Mouse (Mus musculus) spleen, postnatal 14 days (tissue): ENCODE results near the gene Prl3c1.
"Not testable (repeated sequence)": the region's sequence is repeated elsewhere in the genome, so short reads cannot be mapped to it uniquely, and the experiment has no call there.

Experiments
- DNase-seq, 2 experiments: peaks; one replicate each; pipeline ENCODE4 v3.0.0; 2021 to 2022; ENCODE audit warnings: low spot score in 2 of 2

Gene Prl3c1

DNA sequence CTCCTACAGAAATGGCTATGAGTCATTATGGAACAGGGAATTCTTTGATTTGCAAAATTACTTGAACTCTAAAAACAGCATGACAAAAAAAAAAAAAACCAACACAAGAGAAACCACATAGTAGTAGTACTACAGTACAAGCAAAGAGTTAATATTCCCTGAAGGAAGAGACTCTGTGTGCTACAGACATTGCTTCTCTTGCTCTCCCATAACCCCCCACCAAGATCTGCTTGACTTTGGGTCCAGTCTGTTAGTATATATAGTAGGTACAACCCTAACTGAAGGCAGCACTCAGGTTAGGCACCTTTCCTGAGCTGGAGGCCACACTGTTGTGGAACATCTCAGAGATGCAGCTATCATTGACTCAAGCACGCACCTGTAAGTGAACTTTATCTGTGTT, at the start of gene Prl3c1:
Gene Prl3c1, plus strand, starts transcription at position 301 of the 400 bp plus-strand sequence.
- DNase-seq = no peak

DNA sequence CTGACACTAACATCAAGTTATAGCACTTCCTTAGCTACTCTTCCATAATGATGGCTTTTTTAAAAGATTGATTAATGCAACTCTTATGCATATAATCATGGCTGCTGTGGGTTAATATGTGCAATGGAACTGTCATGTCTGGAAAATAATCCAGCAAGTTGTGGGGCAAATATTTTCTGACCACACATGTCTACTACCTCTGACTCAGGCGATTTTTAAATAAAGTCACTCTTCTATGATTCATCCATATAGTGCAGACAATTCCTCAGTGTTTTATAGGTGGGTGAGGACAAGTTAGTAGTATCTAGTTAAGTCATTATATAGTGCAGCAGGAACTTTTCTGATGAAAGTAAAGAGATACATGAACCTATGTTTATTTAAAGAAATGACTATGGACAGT, 48.2 kb upstream of the Prl3c1 start:
- no peak for DNase-seq

DNA sequence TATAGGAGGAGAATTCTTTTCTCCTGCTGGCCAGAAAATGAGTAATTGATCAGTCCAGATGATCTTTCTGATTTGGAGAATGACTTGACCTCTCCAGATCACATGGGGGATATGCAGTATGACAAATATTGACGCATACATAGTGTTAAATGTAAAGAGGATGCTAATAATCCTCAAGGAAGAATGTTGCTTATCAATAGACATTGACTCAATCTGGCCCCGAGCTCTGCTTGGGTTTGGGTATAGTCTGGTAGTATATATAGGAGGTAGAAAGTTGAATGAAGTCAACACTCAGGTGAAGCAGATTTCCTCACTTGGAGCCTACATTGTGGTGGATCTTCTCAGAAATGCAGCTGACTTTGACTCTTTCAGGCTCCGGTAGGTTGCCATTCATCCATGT, 40.0 kb upstream of the Prl3c1 start, which contains the start of gene Prl3d3:
Gene Prl3d3, plus strand, starts transcription at position 301 of the 400 bp plus-strand sequence.
- not testable (repeated sequence) for DNase-seq

DNA sequence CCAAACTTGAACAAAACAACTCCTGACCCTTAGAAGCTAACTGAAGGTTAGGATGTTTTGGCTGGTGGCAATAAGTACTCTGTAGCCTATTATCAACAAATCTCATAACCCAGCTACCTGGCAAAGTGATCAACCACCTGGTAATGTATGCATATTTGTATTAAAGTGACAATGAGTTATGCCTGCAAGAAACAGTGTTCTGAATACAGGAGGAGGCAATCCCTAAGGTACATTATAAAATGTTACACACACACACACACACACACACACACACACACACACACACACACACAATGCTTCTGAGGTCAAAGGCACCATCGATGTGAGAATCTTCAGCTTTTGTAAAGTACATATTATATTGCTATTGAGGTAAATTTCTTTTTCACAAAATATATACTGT, 45.1 kb downstream of the Prl3c1 start, which contains the start of gene Prl3b1:
Gene Prl3b1, plus strand, starts transcription at position 301 of the 400 bp plus-strand sequence.
- DNase-seq = no peak
